Mouse (Mus musculus) liver, adult 2 months (tissue): Measurements from ENCODE around the gene Gm5724. TPM values are rescaled to one million over a fixed set of nuclear protein-coding genes. Genes with fewer than 3 reads are reported as not detected.

Source experiments
- DNase-seq: peaks from one replicate; pipeline ENCODE4 v3.0.0-alpha.2; 2011; ENCODE audit warnings: low read depth, low spot score; ENCODE audit errors: extremely low read depth
- H3K27ac ChIP-seq: fragments of 200-500 bp; replicated peaks from 2 replicates; pipeline ENCODE4 v1.5.1; 2012; ENCODE audit warnings: low read depth, mild to moderate bottlenecking, control low read depth, inconsistent platforms, low read length; ENCODE audit not compliant: insufficient read depth
- H3K27me3 ChIP-seq: fragments of 200-500 bp; 2 replicates; pipeline ENCODE4 v1.6.1; 2012; ENCODE audit warnings: mild to moderate bottlenecking, moderate library complexity, low read length, inconsistent platforms; ENCODE audit not compliant: control insufficient read depth, insufficient read depth
- H3K36me3 ChIP-seq: fragments of 200-500 bp; 2 replicates; pipeline ENCODE4 v1.6.1; 2012; ENCODE audit warnings: low read length, inconsistent platforms; ENCODE audit not compliant: control insufficient read depth, insufficient read depth
- H3K4me1 ChIP-seq: fragments of 200-500 bp; 2 replicates; pipeline ENCODE4 v1.6.1; 2011; ENCODE audit warnings: low read length; ENCODE audit not compliant: control insufficient read depth, insufficient read depth
- H3K4me3 ChIP-seq: fragments of 200-500 bp; 2 replicates; pipeline ENCODE4 v1.5.1; 2011; ENCODE audit warnings: low read depth, mild to moderate bottlenecking, control low read depth, low read length, moderate library complexity; ENCODE audit not compliant: insufficient read depth
- H3K79me2 ChIP-seq: fragments of 200-500 bp; 2 replicates; pipeline ENCODE4 v1.6.1; 2012; ENCODE audit warnings: inconsistent platforms, mild to moderate bottlenecking, low read length, moderate library complexity; ENCODE audit not compliant: control insufficient read depth, insufficient read depth
- H3K9ac ChIP-seq: fragments of 200-500 bp; 2 replicates; pipeline ENCODE4 v1.6.1; 2012; ENCODE audit warnings: low read depth, mild to moderate bottlenecking, control low read depth, inconsistent platforms, low read length
- CTCF ChIP-seq: fragments of 200-500 bp; IDR thresholded peaks from 2 replicates; pipeline ENCODE4 v1.5.1; 2011; ENCODE audit warnings: low read depth, low read length, control low read depth
- POLR2A ChIP-seq: fragments of 200-500 bp; IDR thresholded peaks from 2 replicates; pipeline ENCODE4 v1.6.1; 2011; ENCODE audit warnings: low read length, control low read depth; ENCODE audit not compliant: insufficient read depth; ENCODE audit errors: extremely low read depth
- WGBS: fragments of 180-500 bp; shearing (Covaris S2); methylation state at CpG from one replicate; pipeline ENCODE4 v1.1.7; 2018; 5-methylcytosine and 5-hydroxymethylcytosine counted together
- polyA plus RNA-seq: library from polyadenylated mRNA; depleted of rRNA; stranded (reverse); fragments of >200 nt; gene quantifications from 2 replicates; pipeline ENCODE4 v1.2.3, GENCODE M21; 2012; rRNA removed
- total RNA-seq: library from RNA; depleted of rRNA; stranded (reverse); fragments of >200 nt; gene quantifications from 2 replicates; pipeline ENCODE4 v1.2.3, GENCODE M21; 2014; rRNA removed

Gene Gm5724
- total RNA-seq (not detected in 2 replicates), polyA plus RNA-seq (not detected in 2 replicates)

DNA sequence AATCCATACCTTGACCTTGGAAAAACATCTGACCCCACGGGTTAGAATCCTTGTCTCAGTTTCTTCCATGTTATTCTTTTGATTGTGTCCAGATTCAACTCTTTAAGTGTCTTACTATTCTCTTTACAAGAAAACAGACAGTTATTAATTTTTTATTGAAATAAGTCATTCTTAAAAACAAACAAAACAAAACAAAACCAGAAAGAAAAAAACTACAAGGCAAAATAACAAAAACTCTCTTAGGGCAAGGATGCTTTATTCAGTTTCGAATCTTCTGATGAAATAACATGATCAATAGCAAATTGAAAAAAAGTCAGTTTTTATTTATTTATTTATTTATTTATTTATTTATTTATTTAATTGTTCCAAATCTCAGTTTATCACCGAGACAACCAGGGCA lies at the start of gene Gm5724:
Gene Gm5724 (minus strand): TSS at position 101 of the 400 bp plus-strand sequence.
- DNase-seq, result no peak
- Histone ChIP-seq H3K9ac (no peak within 1 kb of the TSS), H3K27me3 (no peaks in the 10 kb centered on the region), H3K27ac (no peak within 1 kb of the TSS), H3K79me2 (no peaks in the 10 kb centered on the region), H3K4me3 (no peak within 1 kb of the TSS), H3K36me3 (no peaks in the 10 kb centered on the region), H3K4me1 (no peaks in the 10 kb centered on the region; the same call in 1 of the 2 replicates)
- 47% methylated on average over 3 of the region's 3 CpGs for WGBS
- TF ChIP-seq CTCF (no peak), POLR2A (no peak)

DNA sequence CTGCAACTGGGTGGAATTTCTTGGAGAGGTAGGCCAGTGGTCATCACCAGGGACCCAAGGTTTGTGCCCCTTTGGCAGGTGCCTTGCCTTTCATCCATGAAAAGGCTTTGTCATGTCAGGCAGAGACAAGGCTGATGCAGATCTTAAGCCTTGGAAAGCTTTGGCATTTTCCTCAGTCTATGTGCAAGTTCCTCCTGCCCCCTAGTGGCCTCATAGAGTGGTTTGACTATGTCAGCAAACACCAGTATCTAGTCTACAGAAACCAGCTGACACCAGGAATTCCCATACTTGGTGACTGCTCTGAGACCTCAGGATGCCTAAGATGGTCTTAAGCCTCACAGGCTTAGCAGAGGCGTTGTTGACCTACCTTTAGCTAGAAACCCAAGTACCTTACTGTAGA lies 24.2 kb upstream of the Gm5724 start:
- TF ChIP-seq POLR2A, result no peak
- peak; percentile 34; the same call in 1 of the 2 replicates for TF ChIP-seq CTCF
- H3K9ac ChIP-seq, result no peak overlapping the region
- H3K4me3 ChIP-seq, result no peak overlapping the region
- H3K36me3 ChIP-seq, result no peaks in the 10 kb centered on the region
- H3K27me3 ChIP-seq, result no peaks in the 10 kb centered on the region
- H3K27ac ChIP-seq, result no peak overlapping the region
- peak; percentile 63 for DNase-seq
- H3K4me1 ChIP-seq, result no peaks in the 10 kb centered on the region
- WGBS, result 40% methylated on average over 1 of the region's 1 CpGs
- no peaks in the 10 kb centered on the region for H3K79me2 ChIP-seq

- Histone ChIP-seq H3K9ac (no peak overlapping the region), H3K36me3 (no peaks in the 10 kb centered on the region), H3K4me1 (no peaks in the 10 kb centered on the region; the same call in 1 of the 2 replicates), H3K27ac (no peak overlapping the region), H3K4me3 (no peak overlapping the region), H3K79me2 (no peaks in the 10 kb centered on the region), H3K27me3 (no peaks in the 10 kb centered on the region)
- whole genome bisulfite sequencing, result 13% methylated on average over 2 of the region's 2 CpGs
- no peak for TF ChIP-seq POLR2A
- no peak for TF ChIP-seq CTCF
- peak; percentile 92 for DNase-seq
Measured at GRCm38 (mm10) chr6:141774476-141774875, 866 bp upstream of the Gm5724 start.

DNA sequence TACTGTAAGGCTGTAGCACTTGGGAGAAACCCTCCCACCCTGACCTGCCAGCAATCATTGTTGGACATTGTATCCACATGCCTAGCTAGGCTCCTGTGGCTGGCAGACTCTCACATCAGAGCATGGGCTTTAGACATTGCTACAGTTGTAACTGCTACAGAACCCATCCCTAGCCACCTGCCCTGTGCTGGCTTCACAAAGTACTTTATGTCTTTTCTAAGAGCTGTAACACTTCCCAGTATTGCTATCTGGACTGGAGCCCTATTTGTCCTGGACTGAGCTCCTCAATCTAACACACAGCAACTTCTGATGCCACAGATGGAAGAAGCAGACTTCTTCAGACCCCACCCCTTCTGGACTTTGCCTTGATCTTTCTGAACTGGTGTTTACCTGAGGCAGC lies 82.4 kb downstream of the Gm5724 start:
- TF ChIP-seq POLR2A, result no peak
- TF ChIP-seq CTCF, result no peak
- peaks cover 15% of the 10 kb centered on the region for H3K36me3 ChIP-seq
- no peaks in the 10 kb centered on the region for H3K4me1 ChIP-seq
- H3K79me2 ChIP-seq, result no peaks in the 10 kb centered on the region
- no peaks in the 10 kb centered on the region for H3K27me3 ChIP-seq
- no peak overlapping the region for H3K9ac ChIP-seq
- H3K4me3 ChIP-seq, result no peak overlapping the region
- H3K27ac ChIP-seq, result no peak overlapping the region
- DNase-seq, result peak; percentile 69

DNA sequence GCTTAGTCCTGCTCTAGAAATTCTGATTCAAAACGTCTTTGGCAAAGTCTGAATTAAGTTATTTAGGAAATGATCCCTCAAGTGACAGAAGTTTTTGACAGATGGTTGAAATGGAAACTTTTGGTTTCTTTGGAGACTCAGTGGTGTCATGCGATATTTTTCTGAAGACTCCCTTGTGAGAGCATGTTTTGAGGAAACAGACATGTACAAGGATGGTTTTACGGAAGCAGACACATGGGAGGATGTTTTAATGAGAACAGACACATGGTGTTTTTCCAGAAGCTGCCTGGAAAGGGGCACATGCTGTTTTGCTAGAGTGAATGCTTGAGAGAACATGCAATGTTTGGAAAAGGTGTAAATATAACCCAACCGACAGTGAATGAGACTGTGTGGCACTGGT lies 86.6 kb downstream of the Gm5724 start:
- Histone ChIP-seq H3K4me1 (no peaks in the 10 kb centered on the region), H3K4me3 (no peak overlapping the region), H3K79me2 (no peaks in the 10 kb centered on the region), H3K27me3 (no peaks in the 10 kb centered on the region), H3K36me3 (peaks cover 44% of the 10 kb centered on the region), H3K9ac (no peak overlapping the region), H3K27ac (no peak overlapping the region)
- WGBS, result 75% methylated on average over 4 of the region's 4 CpGs
- peak; percentile 16 for DNase-seq
- no peak for TF ChIP-seq POLR2A
- TF ChIP-seq CTCF, result no peak

Other genes with a start within 250 kb of the Gm5724 start
- not detected in 2 replicates for gene Slco1c1, start 249.4 kb downstream of the Gm5724 start, total RNA-seq
- gene Slco1c1, start 249.4 kb downstream of the Gm5724 start, polyA plus RNA-seq, result not detected in 2 replicates
- gene Slco1b2, start 144.3 kb downstream of the Gm5724 start, total RNA-seq, result 948 and 1,654 TPM in 2 replicates
- 164 and 169 TPM in 2 replicates for gene Slco1b2, start 144.3 kb downstream of the Gm5724 start, polyA plus RNA-seq
- gene Slco1a4, start 82.4 kb upstream of the Gm5724 start, total RNA-seq, result 282 and 399 TPM in 2 replicates
- 11.1 and 23.0 TPM in 2 replicates for gene Slco1a4, start 82.4 kb upstream of the Gm5724 start, polyA plus RNA-seq
- gene Slco1a1, start 173.2 kb upstream of the Gm5724 start, total RNA-seq, result 152 and 251 TPM in 2 replicates
- gene Slco1a1, start 173.2 kb upstream of the Gm5724 start, polyA plus RNA-seq, result 3.9 and 12.8 TPM in 2 replicates
- gene Gm6614, start 237.6 kb upstream of the Gm5724 start, total RNA-seq, result 0.09 TPM in 1 of 2 replicates, not detected in the other
- not detected in 2 replicates for gene Gm6614, start 237.6 kb upstream of the Gm5724 start, polyA plus RNA-seq